Mouse (Mus musculus) fibroblast of lung, adult 2 months (primary cell): Measurements from ENCODE around the gene H2-DMb1.
A peak's percentile ranks its signal among the peaks of the same experiment; 100 is the strongest.

Source experiments
- DNase-seq: peaks from one replicate; pipeline ENCODE4 v3.0.0-alpha.2; 2011; ENCODE audit warnings: low read depth

Gene H2-DMb1

DNA sequence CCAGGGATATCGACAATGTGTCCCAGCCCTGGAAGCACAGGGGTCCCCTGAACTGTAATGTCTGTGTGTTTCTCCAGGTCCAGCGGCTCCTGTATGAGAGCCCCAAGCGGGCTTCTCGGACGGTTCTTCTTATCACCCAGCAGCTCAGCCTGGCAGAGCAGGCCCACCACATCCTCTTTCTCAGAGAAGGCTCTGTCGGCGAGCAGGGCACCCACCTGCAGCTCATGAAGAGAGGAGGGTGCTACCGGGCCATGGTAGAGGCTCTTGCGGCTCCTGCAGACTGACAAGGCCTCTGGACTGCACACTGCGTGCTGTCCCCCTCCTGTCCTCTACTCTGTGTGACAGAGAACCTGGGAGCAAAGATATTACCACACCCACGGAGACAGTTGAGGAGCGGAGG, 43.6 kb downstream of the H2-DMb1 start:
- DNase-seq = no peak

DNA sequence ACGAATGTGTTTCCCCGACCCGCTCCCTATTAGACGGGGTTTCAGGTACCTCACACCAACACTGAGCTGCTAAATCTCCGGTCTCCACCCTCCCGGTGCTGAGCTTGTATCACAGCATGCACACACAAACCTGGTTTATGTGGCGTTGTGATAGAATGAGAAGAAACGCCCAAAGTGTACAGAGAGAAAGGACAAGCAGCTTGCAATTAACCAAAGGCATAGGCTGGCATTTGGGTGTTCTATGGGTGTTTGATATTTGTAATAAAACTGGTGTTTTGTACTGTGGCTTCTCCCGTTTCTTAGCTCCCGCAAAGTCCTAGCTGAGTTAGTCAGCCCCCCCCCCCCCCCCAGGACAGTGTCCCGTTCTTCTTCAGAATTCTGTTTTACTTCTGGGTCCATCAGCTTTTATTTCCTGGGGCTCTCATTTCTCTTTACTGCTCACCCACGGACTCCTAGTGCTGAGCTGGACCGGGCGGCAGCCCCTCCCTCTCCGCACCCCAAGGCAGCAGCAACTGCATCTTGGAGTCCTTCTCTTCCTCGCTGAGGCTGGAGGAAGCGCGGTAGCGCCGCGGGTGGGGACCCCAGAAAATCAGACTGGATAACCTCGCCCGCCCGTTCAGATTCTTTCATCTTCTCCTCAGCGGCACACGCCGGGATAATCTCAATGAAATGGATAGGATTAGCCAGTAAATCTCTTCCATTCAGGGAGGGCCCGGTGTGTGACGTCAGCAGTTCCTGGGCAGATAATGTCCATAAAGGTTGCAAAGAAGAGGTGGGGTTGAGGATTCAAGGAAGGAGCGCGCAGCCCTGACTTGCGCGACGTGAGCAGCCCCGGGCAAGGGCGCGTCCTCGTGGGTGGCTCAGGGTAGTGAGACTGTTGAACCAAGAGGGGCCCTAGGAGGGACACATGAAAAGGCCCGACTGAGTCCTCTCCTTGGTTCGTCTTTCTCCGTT, 44.3 kb downstream of the H2-DMb1 start, which contains the start of gene Psmb8:
Psmb8 (plus strand) TSS at position 781 of the 954 bp plus-strand sequence.
- peak; percentile 76 for DNase-seq

DNA sequence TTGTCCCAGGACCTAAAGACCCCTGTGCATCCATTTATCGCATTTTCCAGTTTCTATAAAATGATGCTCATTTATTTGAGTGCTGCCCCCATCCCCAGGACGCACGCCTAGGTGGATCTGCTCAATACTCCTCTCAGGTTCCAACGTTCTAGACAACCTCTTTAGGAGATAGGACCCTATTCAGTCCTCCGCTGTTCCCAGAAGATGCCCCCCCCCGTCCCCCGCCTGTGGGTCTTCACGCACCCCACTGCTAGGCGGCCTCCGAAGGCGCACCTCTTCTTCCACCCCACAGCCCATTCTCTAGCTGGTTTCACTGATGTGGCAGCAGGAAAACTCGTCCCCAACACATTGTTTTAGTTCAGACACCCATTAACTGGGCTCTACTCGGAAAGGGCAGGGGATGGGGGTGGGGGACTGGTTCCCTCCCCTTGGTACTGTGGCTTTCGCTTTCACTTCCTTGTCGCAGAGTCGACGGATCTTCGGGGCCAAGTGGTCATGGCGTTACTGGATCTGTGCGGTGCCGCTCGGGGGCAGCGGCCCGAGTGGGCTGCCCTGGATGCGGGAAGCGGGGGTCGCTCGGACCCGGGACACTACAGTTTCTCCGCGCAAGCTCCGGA, 45.1 kb downstream of the H2-DMb1 start:
- no peak for DNase-seq

DNA sequence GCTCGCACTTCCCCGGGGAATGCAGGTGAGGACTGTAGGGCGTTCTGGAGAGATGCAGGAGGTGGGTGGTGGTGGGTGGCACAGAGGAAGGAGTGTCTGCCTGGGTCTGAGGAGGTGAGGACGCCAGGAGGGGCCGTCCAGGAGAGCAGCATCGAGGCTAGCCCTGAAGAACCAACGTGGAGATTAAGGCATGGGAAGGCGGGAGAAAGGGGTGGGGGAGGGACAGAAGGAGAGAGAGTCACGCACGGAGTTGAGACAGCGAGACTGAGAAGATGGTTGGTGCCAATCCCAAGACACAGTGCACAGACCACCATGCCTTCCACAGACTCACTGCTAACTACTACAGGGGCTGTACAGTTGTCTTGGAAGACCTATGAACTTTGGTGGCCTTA, 45.6 kb downstream of the H2-DMb1 start:
- no peak for DNase-seq

DNA sequence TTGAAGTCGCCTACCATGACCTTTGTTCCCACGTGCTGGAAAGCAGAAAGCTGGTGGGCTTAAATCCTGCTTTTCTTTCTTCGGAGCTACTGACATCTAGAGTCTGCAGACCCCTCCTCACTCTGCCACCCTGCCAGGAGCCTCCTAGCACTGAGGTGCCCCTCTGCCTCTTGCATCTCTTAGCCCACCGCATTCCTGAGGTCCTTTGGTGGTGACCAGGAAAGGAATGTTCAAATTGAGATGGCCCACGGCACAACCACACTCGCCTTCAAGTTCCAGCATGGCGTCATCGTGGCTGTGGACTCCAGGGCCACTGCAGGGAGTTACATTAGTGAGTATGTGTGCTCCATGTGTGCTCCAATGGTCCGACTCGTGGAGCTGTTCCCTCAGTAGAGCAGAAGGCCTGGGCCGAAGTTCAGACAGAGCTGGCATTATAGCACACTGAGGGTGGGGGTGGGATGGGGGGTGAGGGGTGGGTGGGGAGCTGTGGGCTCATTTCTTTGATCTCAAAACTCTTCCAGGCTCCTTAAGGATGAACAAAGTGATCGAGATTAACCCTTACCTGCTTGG, 46.3 kb downstream of the H2-DMb1 start:
- DNase-seq = no peak

DNA sequence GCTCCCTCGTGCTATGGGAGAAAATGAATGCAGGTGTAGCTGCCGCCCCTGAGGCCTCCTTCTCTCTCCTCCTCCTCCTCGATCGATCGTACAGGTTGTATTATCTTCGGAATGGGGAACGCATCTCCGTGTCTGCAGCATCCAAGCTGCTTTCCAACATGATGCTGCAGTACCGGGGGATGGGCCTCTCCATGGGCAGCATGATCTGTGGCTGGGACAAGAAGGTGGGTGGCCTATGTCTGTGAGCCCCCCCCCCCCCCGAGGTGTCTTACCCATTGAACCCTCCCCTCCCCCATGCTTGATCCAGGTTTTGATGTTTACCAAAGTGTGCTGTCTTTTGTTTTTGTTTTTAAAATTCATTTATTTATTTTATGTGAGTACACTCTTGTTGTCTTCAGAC, 47.2 kb downstream of the H2-DMb1 start:
- no peak for DNase-seq

DNA sequence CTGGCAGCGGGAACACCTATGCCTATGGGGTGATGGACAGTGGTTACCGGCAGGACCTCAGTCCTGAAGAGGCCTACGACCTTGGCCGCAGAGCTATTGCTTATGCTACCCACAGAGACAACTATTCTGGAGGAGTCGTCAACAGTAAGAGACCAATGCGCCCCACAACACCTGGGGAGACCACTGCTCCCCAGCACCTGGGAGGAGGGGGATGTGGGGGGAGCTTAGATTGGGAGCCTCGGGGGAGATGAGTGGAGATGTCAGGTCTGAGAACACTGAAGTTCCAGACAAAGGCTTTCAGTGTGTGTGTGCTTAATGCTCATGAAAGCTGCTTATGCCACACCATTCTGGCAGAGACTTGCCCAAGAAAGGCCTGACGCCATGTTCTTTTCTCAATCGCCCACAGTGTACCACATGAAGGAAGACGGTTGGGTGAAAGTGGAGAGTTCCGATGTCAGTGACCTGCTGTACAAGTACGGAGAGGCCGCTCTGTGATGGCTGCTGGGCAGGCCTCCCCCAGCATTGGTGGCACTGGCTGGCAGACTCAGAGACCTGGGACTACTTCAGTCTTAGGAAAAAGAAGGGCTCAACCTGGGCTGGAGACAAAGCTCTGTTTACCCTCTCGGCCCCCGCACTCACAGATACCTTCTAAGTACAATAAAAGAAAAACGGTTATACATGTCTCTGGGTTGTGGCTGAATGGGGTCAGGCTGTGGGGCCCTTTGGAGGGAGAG, 48.1 kb downstream of the H2-DMb1 start:
- DNase-seq = no peak

DNA sequence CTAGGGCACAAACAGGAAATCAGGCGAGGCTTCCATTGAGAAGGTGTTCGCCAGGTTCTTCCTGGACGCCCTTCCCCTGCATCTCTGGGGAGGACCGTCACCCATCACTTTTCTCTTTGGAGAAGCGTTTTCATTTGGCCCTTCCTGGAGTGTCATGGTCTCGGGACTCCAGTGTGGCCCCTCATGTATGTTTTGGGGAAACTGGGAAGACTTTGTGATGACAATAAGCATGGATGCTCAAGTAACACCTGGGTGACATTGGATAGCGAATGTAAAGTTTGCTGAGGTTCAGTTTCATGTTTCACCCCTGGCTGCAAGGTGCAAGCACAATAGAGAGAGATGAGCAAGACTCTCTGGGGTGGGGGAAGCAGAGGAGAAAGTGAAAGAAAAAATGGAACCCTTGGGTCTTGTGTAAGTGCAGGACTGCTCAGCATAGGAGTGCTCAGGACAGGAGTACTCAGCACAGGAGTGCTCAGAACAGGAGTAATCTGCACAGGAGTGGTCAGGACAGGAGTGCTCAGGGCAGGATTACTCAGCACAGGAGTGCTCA, 48.7 kb downstream of the H2-DMb1 start:
- no peak for DNase-seq

DNA sequence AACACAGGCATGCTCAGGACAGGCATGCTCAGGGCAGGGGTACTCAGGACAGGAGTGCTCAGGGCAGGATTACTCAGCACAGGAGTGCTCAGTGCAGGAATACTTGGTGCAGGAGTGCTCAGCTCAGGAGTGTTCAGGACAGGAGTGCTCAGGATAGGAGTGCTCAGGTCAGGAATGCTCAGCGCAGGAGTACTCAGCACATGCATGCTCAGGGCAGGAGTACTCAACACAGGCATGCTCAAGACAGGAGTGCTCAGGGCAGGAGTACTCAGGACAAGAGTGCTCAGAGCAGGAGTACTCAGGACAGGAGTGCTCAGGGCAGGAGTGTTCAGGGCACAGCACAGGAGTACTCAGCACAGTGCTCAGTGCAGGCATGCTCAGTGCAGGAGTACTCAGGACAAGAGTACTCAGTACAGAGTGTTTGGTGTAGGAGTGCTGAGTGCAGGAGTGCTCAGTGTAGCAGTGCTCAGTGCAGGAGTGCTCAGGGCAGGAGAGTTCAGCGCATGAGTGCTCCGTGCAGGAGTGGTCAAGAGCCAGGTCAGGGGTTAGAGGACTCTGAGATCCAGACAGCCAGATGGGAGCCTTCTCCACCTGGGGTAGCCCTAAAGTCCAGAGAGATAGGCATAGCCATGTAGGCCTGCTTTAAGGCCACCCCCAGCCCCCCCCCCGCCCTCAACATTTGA, 50.0 kb downstream of the H2-DMb1 start:
- no peak for DNase-seq

DNA sequence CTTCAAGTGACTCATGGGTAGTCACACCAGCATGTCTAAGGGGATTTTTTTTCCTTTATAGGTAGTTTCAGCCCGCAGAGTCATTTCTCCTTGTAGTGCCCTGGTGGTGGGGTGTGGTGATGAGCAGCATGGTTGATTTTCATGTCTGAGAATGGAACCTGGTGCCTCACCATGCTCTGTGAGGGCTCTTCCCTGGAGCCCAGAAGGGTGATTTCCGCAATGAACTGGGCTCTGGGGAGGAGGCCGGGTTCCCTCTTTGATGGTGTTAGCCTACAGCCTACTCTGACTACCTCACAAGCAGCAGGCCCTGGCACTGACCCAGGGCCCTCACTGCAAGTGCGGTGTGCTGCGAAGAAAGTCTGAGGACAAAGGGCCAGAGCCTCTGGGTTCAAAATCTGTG, 50.6 kb downstream of the H2-DMb1 start, which contains the start of gene Tap2:
Tap2 (plus strand) TSS at position 84 of the 400 bp plus-strand sequence.
- no peak for DNase-seq

DNA sequence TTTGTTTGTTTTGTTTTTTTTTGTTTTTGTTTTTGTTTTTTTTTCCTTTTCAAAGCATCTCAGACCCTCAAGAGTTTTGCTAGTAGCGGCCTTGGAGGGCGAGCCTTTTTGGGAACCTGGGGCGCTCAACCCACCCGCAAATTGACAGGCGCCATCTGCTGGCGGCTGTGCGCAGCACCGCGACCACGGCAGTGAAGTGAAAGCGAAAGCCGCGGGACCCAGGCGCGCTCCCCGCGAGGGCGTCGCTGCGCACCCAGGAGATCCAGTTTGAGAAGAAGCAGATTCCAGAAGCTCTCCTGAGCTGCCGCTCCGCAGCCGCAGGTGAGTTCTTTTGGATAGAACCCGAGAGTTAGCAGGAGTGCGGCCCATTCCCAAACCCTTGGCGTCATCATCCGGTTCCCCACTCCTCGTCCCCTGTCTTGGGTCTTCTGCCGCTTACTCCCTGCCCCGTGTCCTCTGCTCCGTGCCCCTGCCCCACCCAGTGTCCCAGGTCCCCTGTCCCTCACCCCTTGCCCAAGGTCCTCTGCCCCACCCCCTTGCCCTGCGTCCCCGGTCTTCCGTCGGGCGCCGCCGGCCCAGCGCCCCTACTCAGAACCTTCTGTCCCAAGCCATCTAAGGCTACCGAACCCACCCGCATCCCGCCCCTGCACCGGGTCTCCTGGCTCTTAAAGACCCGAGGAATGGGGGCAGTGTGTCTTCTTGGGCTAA, 51.6 kb downstream of the H2-DMb1 start:
- no peak for DNase-seq

DNA sequence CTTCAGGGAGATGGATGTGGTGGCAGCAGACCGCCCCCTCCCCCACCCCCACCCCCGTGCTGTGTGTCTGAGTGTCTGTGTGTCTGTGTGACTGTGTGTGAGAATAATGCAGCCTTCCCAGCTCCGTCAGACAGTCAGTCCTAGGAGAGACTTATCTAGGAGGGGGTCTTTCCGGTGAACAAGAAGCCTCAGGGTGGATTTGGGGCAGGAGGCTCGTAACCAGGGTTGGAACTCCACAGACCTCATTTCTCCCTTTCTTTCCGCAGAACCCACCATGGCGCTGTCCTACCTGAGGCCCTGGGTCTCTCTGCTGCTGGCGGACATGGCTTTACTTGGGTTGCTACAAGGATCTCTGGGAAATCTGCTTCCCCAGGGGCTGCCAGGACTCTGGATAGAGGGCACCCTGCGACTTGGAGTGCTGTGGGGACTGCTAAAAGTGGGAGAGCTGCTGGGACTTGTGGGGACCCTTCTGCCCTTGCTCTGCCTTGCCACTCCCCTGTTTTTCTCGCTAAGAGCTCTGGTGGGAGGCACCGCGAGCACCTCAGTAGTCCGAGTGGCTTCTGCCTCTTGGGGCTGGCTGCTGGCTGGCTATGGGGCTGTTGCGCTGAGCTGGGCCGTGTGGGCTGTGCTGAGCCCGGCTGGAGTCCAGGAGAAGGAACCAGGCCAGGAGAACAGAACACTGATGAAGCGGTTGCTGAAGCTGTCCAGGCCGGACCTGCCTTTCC, 52.3 kb downstream of the H2-DMb1 start:
- DNase-seq = no peak

DNA sequence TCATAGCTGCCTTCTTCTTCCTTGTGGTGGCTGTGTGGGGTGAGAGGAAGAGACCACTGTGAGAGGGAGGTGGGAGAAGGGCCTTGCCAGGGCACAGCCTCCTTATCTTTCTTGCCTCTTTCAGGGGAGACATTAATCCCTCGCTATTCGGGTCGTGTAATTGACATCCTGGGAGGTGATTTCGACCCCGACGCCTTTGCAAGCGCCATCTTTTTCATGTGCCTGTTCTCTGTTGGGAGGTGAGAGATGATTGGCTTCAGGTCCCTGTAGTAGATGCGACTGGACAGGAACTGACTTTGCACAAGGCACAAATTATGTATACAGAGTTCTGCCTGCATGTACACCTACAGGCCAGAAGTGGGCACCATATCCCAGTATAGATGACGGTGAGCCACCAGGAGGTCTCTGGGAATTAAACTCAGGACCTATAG, 52.9 kb downstream of the H2-DMb1 start:
- DNase-seq = no peak

DNA sequence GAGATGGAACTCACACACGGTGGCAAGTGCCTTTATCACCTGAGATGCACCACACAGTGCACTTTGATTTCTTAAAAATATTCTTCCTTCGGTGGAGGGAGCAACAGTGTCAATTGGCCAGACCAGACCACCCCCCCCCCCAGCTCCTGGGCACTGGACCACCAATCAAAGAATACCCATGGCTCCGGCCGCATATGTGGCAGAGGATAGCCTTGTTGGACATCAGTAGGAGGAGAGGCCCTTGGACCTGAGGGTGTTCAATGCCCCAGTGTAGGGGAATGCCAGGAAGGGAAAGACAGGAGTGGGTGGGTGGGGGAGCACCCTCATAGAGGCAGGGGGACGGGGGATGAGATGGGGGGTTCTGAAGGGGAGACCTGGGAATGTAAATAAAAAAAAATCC, 53.9 kb downstream of the H2-DMb1 start:
- DNase-seq = no peak

DNA sequence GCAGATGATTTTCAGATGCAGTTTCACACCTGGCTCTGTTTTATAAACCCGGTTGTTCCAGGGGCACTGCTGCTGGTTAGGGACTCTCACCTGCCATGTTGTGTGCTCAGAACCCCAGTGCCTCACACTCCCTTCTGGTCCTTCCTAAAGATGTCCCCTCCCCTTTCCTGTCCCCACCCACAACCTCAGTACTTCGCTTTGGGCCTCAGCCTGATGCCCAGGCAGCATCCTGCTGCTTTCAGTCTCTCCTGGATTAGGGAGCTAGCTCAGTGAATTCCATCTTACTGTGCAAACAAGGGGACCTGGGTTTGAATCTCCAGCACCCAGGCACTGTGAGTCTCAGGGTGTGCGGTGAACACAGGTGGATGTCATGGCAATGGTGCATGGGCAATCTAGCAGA, 54.6 kb downstream of the H2-DMb1 start:
- no peak for DNase-seq

DNA sequence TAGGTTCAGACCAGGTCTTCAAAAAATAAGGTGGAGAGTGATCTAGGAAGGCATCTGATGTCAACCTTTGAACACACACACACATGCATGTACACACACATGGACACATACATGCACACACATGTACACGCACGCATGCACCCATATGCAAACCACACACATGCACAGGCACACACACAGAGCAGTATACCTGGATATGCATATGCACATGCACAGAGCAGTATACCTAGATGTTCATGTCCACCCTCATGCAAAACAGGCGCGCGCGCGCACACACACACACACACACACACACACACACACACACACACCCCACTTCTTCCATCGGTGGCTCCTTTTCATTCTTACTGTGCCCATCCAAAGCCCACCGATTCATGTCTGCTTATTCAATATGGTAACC, 55.0 kb downstream of the H2-DMb1 start:
- no peak for DNase-seq

DNA sequence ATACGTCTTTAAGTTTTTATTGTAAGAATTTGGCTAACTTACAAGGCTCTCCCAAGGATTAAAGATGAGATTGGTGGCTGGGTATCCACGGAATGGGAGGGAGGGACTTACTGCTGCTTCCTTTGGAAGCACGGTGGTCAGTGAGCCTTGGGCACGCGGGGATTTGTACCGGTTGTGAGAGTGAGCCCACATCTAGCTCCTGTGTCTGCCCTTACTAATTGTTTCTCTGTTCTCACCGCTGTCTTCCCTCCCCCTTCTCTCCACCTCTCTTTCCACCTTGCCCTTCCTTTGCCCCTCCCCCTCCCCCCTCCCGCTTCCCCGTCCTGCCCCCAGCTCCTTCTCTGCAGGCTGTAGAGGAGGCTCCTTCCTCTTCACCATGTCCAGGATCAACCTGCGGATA, 55.5 kb downstream of the H2-DMb1 start:
- no peak for DNase-seq

DNA sequence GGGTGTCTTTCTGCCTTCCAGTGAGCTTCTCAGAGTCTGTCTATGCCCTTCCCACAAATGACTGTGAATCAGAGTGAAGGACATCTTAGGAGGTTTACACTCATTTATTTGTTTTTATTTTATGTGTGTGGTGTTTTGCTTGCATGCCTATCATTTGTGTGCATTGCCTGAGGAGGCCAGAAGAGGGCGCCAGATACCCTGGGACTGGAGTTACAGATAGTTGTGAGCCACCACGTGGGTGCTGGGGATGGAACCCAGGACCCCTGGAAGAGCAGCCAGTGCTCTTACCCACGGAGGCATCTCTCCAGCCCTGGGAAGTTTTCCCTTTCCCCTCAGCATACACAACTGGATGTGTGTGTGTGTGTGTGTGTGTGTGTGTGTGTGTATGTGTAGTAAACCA, 56.8 kb downstream of the H2-DMb1 start:
- DNase-seq = no peak
